Mouse (Mus musculus) ES-Bruce4 (cell line): ENCODE measurements around the gene Slc16a6.
A peak's percentile ranks its signal among the peaks of the same experiment; 100 is the strongest.

Source experiments
- CTCF ChIP-seq: IDR thresholded peaks from one replicate; pipeline ENCODE4 v1.8.1; 2011; ENCODE audit warnings: low read depth, low read length
- EP300 ChIP-seq: IDR thresholded peaks from 2 replicates; pipeline ENCODE4 v1.6.1; 2011; ENCODE audit warnings: low read depth, low read length; ENCODE audit not compliant: insufficient read depth
- POLR2A ChIP-seq: IDR thresholded peaks from one replicate; pipeline ENCODE4 v1.8.1; 2011; ENCODE audit warnings: low read length; ENCODE audit not compliant: insufficient read depth

GRCm38 (mm10) chr11:109422263-109422662, 51.1 kb downstream of the Slc16a6 start:
- peak; percentile 19 for TF ChIP-seq CTCF
- no peak for TF ChIP-seq EP300
- no peak for TF ChIP-seq POLR2A
